Mouse (Mus musculus) cerebellum, adult 2 months (tissue): ENCODE results near the gene Afdn. TPM values are rescaled to one million over a fixed set of nuclear protein-coding genes. Genes with fewer than 3 reads are reported as not detected.
A peak's percentile ranks its signal among the peaks of the same experiment; 100 is the strongest.

Source experiments
- DNase-seq, 2 experiments: peaks; one replicate each; pipeline ENCODE4 v3.0.0; 2021
- H3K27ac ChIP-seq: fragments of 200-500 bp; 2 replicates; pipeline ENCODE4 v1.5.1; 2012; ENCODE audit warnings: low read length, control low read depth, inconsistent platforms; ENCODE audit not compliant: insufficient read depth
- H3K27me3 ChIP-seq: fragments of 200-500 bp; 2 replicates; pipeline ENCODE4 v1.6.1; 2012; ENCODE audit warnings: inconsistent platforms, mild to moderate bottlenecking, low read length, moderate library complexity; ENCODE audit not compliant: control insufficient read depth, insufficient read depth
- H3K4me1 ChIP-seq: fragments of 200-500 bp; 2 replicates; pipeline ENCODE4 v1.6.1; 2011; ENCODE audit warnings: low read length; ENCODE audit not compliant: control insufficient read depth, insufficient read depth
- H3K4me3 ChIP-seq: fragments of 200-500 bp; replicated peaks from 2 replicates; pipeline ENCODE3; 2011; ENCODE audit warnings: mild to moderate bottlenecking, low read depth, low read length, control low read depth; ENCODE audit not compliant: insufficient read depth
- CTCF ChIP-seq: fragments of 200-500 bp; IDR thresholded peaks from 2 replicates; pipeline ENCODE4 v1.5.1; 2011; ENCODE audit warnings: low read depth, mild to moderate bottlenecking, control low read depth, low read length, moderate library complexity, borderline replicate concordance; ENCODE audit not compliant: insufficient read depth
- POLR2A ChIP-seq: fragments of 200-500 bp; IDR thresholded peaks from 2 replicates; pipeline ENCODE4 v1.6.1; 2011; ENCODE audit warnings: low read length, control low read depth, borderline replicate concordance; ENCODE audit not compliant: insufficient read depth
- WGBS: fragments of 180-500 bp; shearing (Covaris S2); methylation state at CpG from one replicate; pipeline ENCODE4 v1.1.7; 2018; 5-methylcytosine and 5-hydroxymethylcytosine counted together
- polyA plus RNA-seq: library from polyadenylated mRNA; depleted of rRNA; stranded (reverse); fragments of >200 nt; gene quantifications from 2 replicates; pipeline ENCODE4 v1.2.3, GENCODE M21; 2012

Gene Afdn
- polyA plus RNA-seq, 1 experiment, result 85.5 TPM

DNA sequence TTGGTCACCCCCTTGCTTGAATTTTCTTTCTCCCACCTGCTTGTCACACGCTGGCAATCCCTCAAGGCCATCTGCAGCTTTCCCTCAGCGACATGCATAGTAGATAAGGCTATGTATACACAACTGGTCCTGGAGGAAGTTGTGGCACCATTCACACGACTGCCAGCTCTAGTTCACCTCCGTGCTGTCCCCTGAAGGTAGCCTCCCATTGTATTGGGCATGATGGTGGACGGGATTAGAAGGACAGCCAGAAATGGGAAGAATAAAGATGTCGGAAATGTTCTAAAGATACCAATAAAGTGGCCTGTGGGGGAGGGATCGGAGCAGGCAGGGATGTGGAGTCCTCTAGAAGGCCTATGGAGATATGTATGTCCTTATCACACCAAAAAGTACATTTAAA is 18.7 kb upstream of the Afdn start:
- H3K4me3 ChIP-seq, result no peak overlapping the region
- TF ChIP-seq CTCF (no peak), POLR2A (no peak)
- H3K4me1 ChIP-seq, result peaks cover 17% of the 10 kb centered on the region
- no peak for DNase-seq
- 91% methylated on average over 7 of the region's 7 CpGs for WGBS
- H3K27ac ChIP-seq, result no peak overlapping the region
- H3K27me3 ChIP-seq, result no peaks in the 10 kb centered on the region

DNA sequence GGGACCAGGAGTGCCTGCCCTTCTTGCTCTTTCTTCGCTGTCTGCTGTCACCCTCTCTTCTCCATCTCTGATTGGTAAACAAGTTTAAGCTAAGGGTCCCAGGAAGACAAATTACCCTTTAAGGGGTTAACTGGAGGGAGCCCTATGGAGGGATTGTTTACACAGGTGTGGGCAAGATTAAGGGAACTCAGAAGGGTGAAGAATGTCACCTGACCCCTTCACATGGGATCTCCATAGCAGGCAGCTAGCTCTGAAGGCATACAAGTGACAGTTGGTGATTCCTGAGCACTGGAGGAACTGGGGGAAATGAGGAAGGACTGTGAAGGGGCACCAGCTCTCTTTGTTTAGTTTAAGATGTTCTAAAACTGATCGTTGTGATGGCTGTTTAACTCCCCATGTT is 18.0 kb upstream of the Afdn start:
- no peaks in the 10 kb centered on the region for H3K27me3 ChIP-seq
- TF ChIP-seq CTCF (no peak), POLR2A (no peak)
- H3K27ac ChIP-seq, result no peak overlapping the region
- peaks cover 15% of the 10 kb centered on the region for H3K4me1 ChIP-seq
- no peak for DNase-seq
- no peak overlapping the region for H3K4me3 ChIP-seq
- 61% methylated on average over 2 of the region's 2 CpGs for WGBS

DNA sequence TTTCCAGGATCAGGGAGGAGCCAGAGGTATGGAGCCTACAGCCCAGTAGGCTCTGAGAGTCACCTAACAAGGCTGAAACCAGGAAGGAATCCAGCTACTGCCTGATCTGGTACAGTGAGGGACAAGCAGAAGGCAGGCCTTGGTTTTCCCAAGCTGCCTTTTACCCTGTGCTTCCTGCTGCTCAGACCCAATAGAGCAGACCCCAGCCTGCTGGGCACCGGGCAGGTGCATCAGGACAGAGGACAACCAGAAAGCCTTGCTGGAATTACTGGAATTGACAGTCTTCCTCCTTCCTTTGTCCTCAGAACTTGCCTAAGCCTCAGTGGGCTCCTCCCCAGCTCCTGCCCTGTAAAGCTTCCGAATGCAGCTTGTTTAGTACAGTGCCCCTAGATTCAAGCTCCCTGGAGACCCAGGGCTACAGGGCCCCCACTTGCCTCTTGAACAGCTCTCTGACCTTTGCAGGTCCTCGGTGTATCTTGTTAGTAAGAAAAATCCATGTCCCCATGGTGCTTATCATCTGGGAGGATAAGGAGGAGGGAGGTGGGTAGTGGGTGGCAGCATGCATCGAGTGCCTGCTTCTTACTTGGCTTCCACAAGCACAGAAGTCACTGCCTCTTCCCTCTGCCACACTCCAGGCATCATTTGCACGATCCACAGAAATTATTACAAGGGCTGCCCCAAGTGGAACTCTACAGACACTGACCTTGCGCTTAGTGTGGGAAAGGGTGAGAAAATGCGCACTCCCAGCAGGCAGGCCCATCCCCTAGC is 17.2 kb upstream of the Afdn start:
- Histone ChIP-seq H3K4me3 (no peak overlapping the region), H3K27ac (no peak overlapping the region), H3K4me1 (peaks cover 11% of the 10 kb centered on the region), H3K27me3 (no peaks in the 10 kb centered on the region)
- TF ChIP-seq CTCF (no peak), POLR2A (no peak)
- DNase-seq, result no peak
- WGBS, result 80% methylated on average over 7 of the region's 7 CpGs

DNA sequence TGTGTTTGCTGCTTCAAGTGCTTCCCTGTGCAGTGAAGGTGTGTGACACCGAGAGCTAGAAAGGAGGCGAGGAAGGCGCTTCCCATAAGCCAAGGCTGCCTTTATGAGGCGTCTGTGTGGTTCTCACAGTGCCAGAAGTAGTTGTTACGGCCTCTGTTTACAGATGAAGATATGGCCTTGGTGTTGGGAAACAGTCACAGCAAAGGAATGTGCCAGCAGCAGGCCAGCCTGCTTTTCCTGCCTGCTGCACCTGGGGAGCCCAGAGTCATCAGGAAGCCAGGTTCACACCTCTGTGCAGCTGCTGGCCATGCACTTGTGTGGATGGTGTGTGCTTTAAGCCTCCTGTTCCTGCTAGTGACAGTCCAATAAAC is 16.6 kb upstream of the Afdn start:
- Histone ChIP-seq H3K4me3 (no peak overlapping the region), H3K27me3 (no peaks in the 10 kb centered on the region), H3K27ac (no peak overlapping the region), H3K4me1 (peaks cover 11% of the 10 kb centered on the region)
- DNase-seq, result no peak
- TF ChIP-seq POLR2A (no peak), CTCF (no peak)
- 93% methylated on average over 5 of the region's 5 CpGs for WGBS

DNA sequence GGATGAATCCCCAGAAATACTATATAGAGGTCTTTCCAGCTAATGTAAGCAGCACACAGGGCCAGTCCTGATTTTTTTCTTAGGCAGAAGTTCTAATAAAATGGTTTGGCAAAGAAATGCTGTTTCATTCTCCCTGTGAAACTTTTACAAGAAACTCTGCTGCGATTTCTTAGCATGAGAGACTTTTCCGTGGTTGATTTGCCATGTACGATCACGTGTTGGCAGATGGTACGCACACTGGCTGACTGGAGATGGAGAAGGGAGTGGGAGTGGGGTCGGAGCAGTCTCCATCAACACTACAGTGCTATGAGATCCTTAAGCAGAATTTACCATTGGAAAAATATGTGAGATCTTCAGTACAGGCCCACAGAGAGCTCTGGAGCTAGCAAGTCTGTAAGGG is 16.1 kb upstream of the Afdn start:
- peaks cover 11% of the 10 kb centered on the region for H3K4me1 ChIP-seq
- DNase-seq, result no peak
- no peaks in the 10 kb centered on the region for H3K27me3 ChIP-seq
- no peak overlapping the region for H3K27ac ChIP-seq
- TF ChIP-seq CTCF, result no peak
- no peak for TF ChIP-seq POLR2A
- no peak overlapping the region for H3K4me3 ChIP-seq
- 83% methylated on average over 6 of the region's 6 CpGs for WGBS

DNA sequence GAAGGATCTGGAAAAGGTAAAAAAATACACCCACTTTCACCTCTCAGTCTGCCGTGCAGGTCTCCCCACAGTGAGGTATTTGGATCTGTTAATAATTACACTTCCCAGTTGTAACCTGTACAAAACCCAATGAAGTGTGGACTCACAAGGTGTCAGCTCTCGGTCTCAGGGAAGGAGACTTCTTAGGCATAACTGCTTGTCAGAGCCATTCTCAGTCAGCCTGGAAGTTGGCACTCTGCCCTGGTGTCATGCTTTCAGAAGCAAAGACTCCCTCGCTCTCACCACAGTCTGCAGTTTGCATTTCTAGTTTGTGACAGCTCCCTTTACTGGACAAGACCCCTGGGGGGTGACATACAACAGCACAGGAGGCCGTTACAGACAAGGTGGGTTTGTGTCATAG is 15.5 kb upstream of the Afdn start:
- peak; percentile 56 to 62 for DNase-seq
- H3K27me3 ChIP-seq, result no peaks in the 10 kb centered on the region
- no peak overlapping the region for H3K4me3 ChIP-seq
- no peak overlapping the region for H3K27ac ChIP-seq
- H3K4me1 ChIP-seq, result peaks cover 11% of the 10 kb centered on the region
- WGBS, result 27% methylated on average over 4 of the region's 4 CpGs
- TF ChIP-seq CTCF (no peak), POLR2A (no peak)

DNA sequence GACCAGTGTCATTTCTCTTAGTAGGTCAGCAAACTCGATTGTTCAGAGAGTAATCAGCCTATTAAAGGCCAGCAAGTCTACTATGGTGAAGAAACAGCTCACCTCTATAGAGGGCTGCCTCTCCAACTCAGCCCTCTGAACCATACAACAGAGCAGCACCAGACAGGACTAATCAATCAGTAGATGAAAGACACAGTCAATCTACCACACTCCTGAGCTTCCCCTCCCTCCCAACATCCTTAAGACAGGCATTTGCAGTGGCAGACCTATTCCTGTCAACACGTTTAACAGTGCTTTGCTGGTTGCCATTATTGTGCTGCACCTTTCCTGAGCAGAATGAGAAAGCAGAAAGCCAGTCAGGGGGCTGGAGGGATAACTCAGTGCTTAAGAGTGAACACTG is 15.0 kb upstream of the Afdn start:
- no peak for TF ChIP-seq POLR2A
- no peak for TF ChIP-seq CTCF
- H3K27me3 ChIP-seq, result no peaks in the 10 kb centered on the region
- H3K27ac ChIP-seq, result no peak overlapping the region
- peaks cover 11% of the 10 kb centered on the region for H3K4me1 ChIP-seq
- no peak for DNase-seq
- 78% methylated on average over 2 of the region's 2 CpGs for WGBS
- H3K4me3 ChIP-seq, result no peak overlapping the region

DNA sequence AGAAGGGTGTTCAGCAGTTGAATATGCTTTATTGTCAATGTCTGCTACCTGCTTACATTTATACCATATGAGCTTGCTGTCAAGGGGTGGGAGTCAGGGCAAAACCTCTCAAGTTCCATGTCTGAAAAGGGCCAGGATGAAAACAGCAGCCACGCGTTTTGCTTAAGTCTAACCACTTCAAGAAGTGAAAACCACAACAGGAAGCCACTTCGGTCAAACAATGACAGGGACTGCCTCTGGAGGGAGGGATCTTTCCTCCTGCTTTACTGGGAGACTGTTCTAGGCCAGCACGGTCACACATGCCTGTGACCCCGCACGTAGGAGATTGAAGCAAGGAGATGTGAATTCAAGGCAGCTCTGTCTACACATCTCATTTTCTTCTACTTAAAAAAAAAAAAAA is 14.0 kb upstream of the Afdn start:
- WGBS, result 87% methylated on average over 6 of the region's 6 CpGs
- TF ChIP-seq POLR2A (no peak), CTCF (no peak)
- peaks cover 11% of the 10 kb centered on the region for H3K4me1 ChIP-seq
- no peak for DNase-seq
- no peak overlapping the region for H3K4me3 ChIP-seq
- H3K27ac ChIP-seq, result no peak overlapping the region
- H3K27me3 ChIP-seq, result no peaks in the 10 kb centered on the region
